Mouse (Mus musculus) gastrocnemius, postnatal 10 days (tissue): ENCODE data around the gene Cish. TPM values are rescaled to one million over a fixed set of nuclear protein-coding genes. Genes with fewer than 3 reads are reported as not detected.

Experiments used
- DNase-seq: peaks from one replicate; pipeline ENCODE4 v3.0.0; 2021; ENCODE audit warnings: mixed read lengths
- long read RNA-seq, 2 experiments: library from polyadenylated mRNA; stranded (forward); transcript quantifications; one replicate each; pipeline ENCODE4 v2.0.0; 2021
- total RNA-seq, 2 experiments: library from RNA; stranded (reverse); gene quantifications; 2 replicates each; pipeline ENCODE4 v1.2.3; 2021

Gene Cish
- total RNA-seq = 10 to 100 TPM in 1 of 2 experiments, 1 to 10 TPM in 1; 6.7 to 16.8 TPM
- long read RNA-seq, experiment 1, partial matches to known transcripts = 0 of 7 reads
- long read RNA-seq, experiment 1, other reads (novel, unspliced or antisense) = 2 of 7 reads
- long read RNA-seq, experiment 2, transcript Cish-201 (3 exons, 2,850 nt) = major isoform, 7 of 11 reads
- long read RNA-seq, experiment 2, partial matches to known transcripts = 2 of 11 reads
- long read RNA-seq, experiment 2, other reads (novel, unspliced or antisense) = 1 of 11 reads

- no peak for DNase-seq
These were observed at the start of gene Cish for GRCm38 (mm10) chr9:107296016-107296040. TSS of gene Cish (plus strand) at chr9:107296026.

GRCm38 (mm10) chr9:107246170-107246569, 49.7 kb upstream of the Cish start:
- DNase-seq = no peak

DNA sequence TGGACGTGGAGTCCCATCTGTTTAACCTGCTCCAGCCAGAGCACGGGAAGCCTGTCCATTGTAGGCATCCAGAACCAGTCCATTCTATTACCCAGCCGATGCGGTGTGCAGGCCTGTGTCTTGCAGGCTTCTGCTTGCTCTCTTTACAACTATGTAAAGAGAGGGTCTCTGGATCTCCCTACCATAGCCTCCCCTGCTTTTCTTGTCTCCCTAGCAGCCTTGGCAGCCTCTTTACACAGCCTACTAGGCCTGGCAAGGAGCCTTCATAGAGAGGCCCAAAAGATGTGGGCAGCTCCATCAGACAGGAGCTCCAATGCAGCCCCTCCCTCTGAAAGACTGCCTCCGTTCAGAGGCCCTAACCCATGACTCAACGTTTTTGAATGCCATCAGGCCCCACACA, 46.7 kb upstream of the Cish start:
- DNase-seq = no peak

- DNase-seq = no peak
These were observed 45.1 kb upstream of the Cish start for GRCm38 (mm10) chr9:107250416-107251337.

GRCm38 (mm10) chr9:107252164-107252563, 43.7 kb upstream of the Cish start:
- no peak for DNase-seq

GRCm38 (mm10) chr9:107254476-107254875, 41.4 kb upstream of the Cish start:
- peak; percentile 42 for DNase-seq

DNA sequence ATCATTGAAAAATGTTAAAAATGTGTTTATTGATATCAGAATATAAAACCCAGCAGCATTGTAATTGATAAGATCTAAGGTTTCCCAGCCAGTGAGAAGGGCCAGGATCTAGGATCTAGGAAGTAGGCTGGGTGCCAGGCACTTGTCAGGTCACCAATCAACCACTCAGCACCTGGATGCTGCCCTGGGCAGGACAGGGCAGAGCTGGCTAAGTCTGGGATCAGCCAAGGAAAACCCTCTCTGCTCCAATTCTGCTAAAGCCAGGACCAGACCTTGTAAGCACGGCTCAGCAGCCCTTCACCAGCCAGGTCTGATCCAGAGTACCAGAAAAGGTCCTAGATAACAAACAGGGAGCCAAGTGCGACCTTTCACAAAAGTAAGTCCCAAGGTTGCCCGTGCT, 40.9 kb upstream of the Cish start:
- DNase-seq = peak; percentile 29

- no peak for DNase-seq
These were observed 40.2 kb upstream of the Cish start for GRCm38 (mm10) chr9:107255596-107255995.

DNA sequence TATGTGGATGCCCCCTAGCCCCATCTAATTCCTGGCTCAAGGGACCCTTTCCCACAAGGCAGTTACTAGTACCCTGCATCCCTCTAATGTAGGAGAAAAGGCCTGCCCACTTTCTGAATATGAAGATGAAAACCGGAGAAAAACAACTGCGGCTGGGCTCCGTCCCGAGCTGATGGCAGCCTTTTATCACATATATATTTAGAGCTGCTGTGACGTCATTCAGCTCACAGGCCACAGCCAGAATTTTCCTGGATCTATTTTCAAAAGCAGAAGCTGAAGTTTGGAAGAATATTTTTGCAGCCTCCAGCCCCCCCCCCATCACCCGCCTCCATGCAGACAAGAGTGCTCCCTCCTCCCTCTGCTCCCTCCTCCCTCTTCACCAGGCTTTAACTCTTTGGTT, 36.3 kb upstream of the Cish start:
- no peak for DNase-seq

- DNase-seq = no peak
These were observed 35.4 kb upstream of the Cish start for GRCm38 (mm10) chr9:107260429-107260828.

- DNase-seq = no peak
These were observed 35.0 kb upstream of the Cish start for GRCm38 (mm10) chr9:107260836-107261235.

- DNase-seq = no peak
These were observed 34.0 kb upstream of the Cish start for GRCm38 (mm10) chr9:107261792-107262191.

DNA sequence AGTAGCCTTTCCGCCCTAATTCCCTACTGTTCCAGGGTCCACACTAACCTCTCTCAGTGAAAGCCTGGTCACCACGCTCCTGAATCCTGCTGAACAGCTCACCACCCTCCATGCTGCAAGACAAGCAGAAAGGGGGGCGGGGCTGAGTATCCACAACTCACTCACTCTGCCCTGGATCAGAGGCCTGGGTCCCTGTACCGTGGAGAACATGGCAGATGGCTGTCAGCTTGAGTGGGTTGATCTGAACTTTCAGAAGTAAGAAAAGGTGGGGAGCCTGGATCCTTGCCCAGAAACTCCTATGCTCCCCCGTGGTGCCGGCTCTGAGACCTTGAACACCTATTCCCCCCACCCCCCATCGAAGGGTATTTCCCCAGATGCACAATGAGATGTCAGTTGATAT, 33.5 kb upstream of the Cish start:
- DNase-seq = no peak

- DNase-seq = no peak
These were observed 31.9 kb upstream of the Cish start for GRCm38 (mm10) chr9:107263912-107264311.

GRCm38 (mm10) chr9:107264731-107265130, 31.1 kb upstream of the Cish start:
- DNase-seq = no peak

GRCm38 (mm10) chr9:107267028-107267427, 28.8 kb upstream of the Cish start:
- no peak for DNase-seq

DNA sequence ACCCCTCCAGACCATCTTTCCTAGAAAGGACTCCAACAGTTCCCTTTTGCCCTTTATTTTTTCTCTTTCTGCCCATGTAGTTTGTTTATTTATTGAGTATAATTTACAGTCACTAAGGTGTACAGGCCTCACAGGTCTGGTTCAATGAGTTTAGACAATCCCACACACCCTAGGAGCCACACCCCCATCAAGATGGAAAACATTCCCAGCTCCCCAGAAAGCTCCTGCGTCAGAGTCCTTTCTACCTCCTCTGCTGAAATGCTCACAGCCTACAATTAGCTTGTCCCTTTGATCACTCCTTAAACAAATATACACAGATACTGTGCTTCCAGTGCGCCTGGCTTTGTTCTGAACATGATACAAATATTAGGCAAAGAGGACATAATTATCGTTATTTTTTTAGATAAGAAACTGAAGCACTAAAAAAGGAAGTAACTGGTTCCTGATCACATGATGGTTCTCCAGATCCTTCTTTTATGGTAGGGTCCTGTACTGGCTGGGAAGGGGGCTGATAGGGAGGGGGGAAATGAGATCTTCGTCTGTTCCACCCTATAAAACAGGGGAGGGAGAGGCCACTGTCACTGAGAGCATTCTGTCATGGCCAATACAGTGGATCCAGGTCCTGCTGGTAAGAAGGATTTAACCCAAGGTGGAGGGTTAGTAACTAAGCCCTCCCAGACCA, 28.0 kb upstream of the Cish start:
- DNase-seq = no peak

- DNase-seq = no peak
These were observed 26.1 kb upstream of the Cish start for GRCm38 (mm10) chr9:107269772-107270171.

- DNase-seq = no peak
These were observed 24.5 kb upstream of the Cish start for GRCm38 (mm10) chr9:107271177-107271938.

- DNase-seq = no peak
These were observed 23.5 kb upstream of the Cish start for GRCm38 (mm10) chr9:107272284-107272683.

DNA sequence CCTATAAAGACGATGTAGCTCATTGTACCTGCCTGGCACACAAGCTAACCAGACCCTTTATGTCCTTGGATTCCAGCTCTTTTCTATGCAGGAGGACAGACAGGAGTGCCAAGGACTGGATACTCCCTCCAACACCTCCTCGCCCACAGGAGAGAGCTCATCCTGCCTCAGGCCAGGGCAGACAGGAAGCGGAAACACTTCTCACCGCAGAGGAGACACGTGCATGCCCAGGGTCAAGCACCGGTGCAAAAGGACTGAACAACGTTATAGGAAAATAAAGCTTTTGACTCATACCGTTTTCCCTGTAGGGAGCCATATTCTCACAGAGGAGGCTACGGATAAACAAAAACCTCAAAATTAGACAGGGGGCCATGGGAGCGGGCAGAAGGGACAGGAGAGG, 22.6 kb upstream of the Cish start:
- DNase-seq = no peak

- no peak for DNase-seq
These were observed 21.1 kb upstream of the Cish start for GRCm38 (mm10) chr9:107274751-107275150.

DNA sequence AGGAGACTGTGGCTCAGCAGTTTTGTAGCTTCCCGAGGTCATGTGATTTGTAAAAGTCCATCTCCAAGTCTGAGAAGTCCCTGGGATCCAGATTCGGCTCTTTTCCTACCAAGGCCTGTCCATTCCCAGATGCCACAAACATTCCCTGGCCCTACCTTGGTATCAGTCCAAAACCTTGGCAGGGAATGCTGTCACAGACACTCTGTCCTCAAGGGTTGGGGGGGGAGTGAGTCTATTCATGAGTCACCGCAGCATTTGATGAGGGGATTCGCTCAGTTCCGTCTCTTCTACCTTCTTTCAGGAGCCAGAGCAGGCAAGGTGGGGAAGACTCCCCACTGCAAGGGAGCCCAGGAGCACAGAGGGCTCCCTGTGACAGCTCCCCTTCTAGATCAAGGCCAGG, 20.1 kb upstream of the Cish start:
- DNase-seq = no peak
